In genomic region chr12:99389244-99389643, GRCm38 (mm10) we compare ENCODE assay signal across 27 mouse cellular contexts.
"Had no signal": no experiment of that assay in that cellular context is flagged by ENCODE, and none has a peak within 500 bp of the region (broad histone marks: within the 10 kb centered on the region; RNA-seq: fewer than 3 reads in every experiment).

No protein-coding gene starts in this region.

- DNase-seq: left cerebral cortex, postnatal 4 days; liver; liver, embryonic 13.5 days; liver, postnatal 0 days; lung, adult 18-20 months; lung, adult 2 months; lung, embryonic 14.5 days; lung, postnatal 10 days; lung, postnatal 14 days; lung, postnatal 36 days; lung, postnatal 4 days; midbrain, embryonic 14.5 days had no signal

- H3K27ac ChIP-seq: limb, embryonic 10.5 days; limb, embryonic 12.5 days; limb, embryonic 13.5 days; limb, embryonic 15.5 days; liver, embryonic 12.5 days; liver, embryonic 13.5 days; liver, embryonic 14.5 days; liver, embryonic 15.5 days; lung, embryonic 15.5 days; macrophage; midbrain, embryonic 10.5 days; midbrain, embryonic 12.5 days; midbrain, embryonic 13.5 days; midbrain, embryonic 15.5 days had no signal

- H3K27me3 ChIP-seq: limb, embryonic 12.5 days; limb, embryonic 13.5 days; limb, embryonic 15.5 days; liver, embryonic 12.5 days; liver, embryonic 13.5 days; lung, embryonic 15.5 days; megakaryocyte, embryonic 14.5 days; midbrain, embryonic 12.5 days; midbrain, embryonic 13.5 days; midbrain, embryonic 15.5 days had no signal

- H3K4me3 ChIP-seq: limb, embryonic 10.5 days; limb, embryonic 12.5 days; limb, embryonic 13.5 days; limb, embryonic 15.5 days; liver, embryonic 12.5 days; liver, embryonic 13.5 days; liver, embryonic 15.5 days; lung, embryonic 15.5 days; megakaryocyte, embryonic 14.5 days; midbrain, embryonic 10.5 days; midbrain, embryonic 12.5 days; midbrain, embryonic 13.5 days; midbrain, embryonic 15.5 days; myocyte had no signal
